Mouse (Mus musculus): ENCODE data around the gene Tmem238.
"Not testable (repeated sequence)": the region's sequence is repeated elsewhere in the genome, so short reads cannot be mapped to it uniquely, and the experiment has no call there.

Tmem238 gene

GRCm38 (mm10) chr7:4789436-4789935 is at the start of gene Tmem238:
Tmem238 (minus strand) TSS chr7:4789656.
- no peak for DNase-seq (ENCODE audit: low spot score in 2 of 2)

GRCm38 (mm10) chr7:4837639-4838038 is 48.2 kb upstream of the Tmem238 start:
- no peak for DNase-seq (ENCODE audit: low spot score in 2 of 2)

GRCm38 (mm10) chr7:4836351-4836792 is 46.9 kb upstream of the Tmem238 start:
- peak; percentile 26 to 54 for DNase-seq (ENCODE audit: low spot score in 2 of 2)

GRCm38 (mm10) chr7:4835631-4836327 is 46.3 kb upstream of the Tmem238 start:
- DNase-seq (ENCODE audit: low spot score in 2 of 2), result no peak

- DNase-seq (ENCODE audit: low spot score in 2 of 2), result no peak
These were observed 41.0 kb upstream of the Tmem238 start for GRCm38 (mm10) chr7:4830476-4830875.

- DNase-seq (ENCODE audit: low spot score in 2 of 2), result no peak
These were observed 35.9 kb upstream of the Tmem238 start for GRCm38 (mm10) chr7:4825365-4825764.

- DNase-seq (ENCODE audit: low spot score in 2 of 2), result no peak
These were observed 32.9 kb upstream of the Tmem238 start for GRCm38 (mm10) chr7:4822162-4822907.

GRCm38 (mm10) chr7:4821690-4822089 is 32.2 kb upstream of the Tmem238 start:
- DNase-seq (ENCODE audit: low spot score in 2 of 2), result peak in 1 of 2 experiments; percentile 49

- DNase-seq (ENCODE audit: low spot score in 2 of 2), result not testable (repeated sequence)
These were observed 31.5 kb upstream of the Tmem238 start for GRCm38 (mm10) chr7:4820925-4821324.

GRCm38 (mm10) chr7:4816559-4816958 is 27.1 kb upstream of the Tmem238 start:
- DNase-seq (ENCODE audit: low spot score in 2 of 2), result no peak

GRCm38 (mm10) chr7:4813105-4813791 is 23.8 kb upstream of the Tmem238 start:
- no peak for DNase-seq (ENCODE audit: low spot score in 2 of 2)

GRCm38 (mm10) chr7:4812303-4813104 is 23.0 kb upstream of the Tmem238 start, which contains the start of gene Ube2s:
Ube2s (minus strand) TSS chr7:4812590.
- DNase-seq (ENCODE audit: low spot score in 2 of 2), result peak; percentile 97 to 98

GRCm38 (mm10) chr7:4811842-4812302 is 22.4 kb upstream of the Tmem238 start:
- DNase-seq (ENCODE audit: low spot score in 2 of 2), result no peak

- not testable (repeated sequence) for DNase-seq (ENCODE audit: low spot score in 2 of 2)
These were observed 21.7 kb upstream of the Tmem238 start for GRCm38 (mm10) chr7:4811131-4811530.

- DNase-seq (ENCODE audit: low spot score in 2 of 2), result peak in 1 of 2 experiments; percentile 49
These were observed 17.3 kb upstream of the Tmem238 start for GRCm38 (mm10) chr7:4806716-4807115.

GRCm38 (mm10) chr7:4802247-4802646 is 12.8 kb upstream of the Tmem238 start:
- DNase-seq (ENCODE audit: low spot score in 2 of 2), result no peak

- DNase-seq (ENCODE audit: low spot score in 2 of 2), result peak in 1 of 2 experiments; percentile 44
These were observed 6.4 kb upstream of the Tmem238 start for GRCm38 (mm10) chr7:4795767-4796433.

GRCm38 (mm10) chr7:4794631-4795168 is 5.2 kb upstream of the Tmem238 start:
- no peak for DNase-seq (ENCODE audit: low spot score in 2 of 2)

GRCm38 (mm10) chr7:4793674-4794073 is 4.2 kb upstream of the Tmem238 start:
- DNase-seq (ENCODE audit: low spot score in 2 of 2), result no peak

GRCm38 (mm10) chr7:4793248-4793647 is 3.8 kb upstream of the Tmem238 start:
- DNase-seq (ENCODE audit: low spot score in 2 of 2), result not testable (repeated sequence)
